Mouse (Mus musculus) E14TG2a.4 (cell line): ENCODE measurements around the gene Gnaz.

ENCODE experiments used
- CTCF ChIP-seq: conservative IDR thresholded peaks from 2 replicates; pipeline ENCODE4 v1.5.1; 2014; ENCODE audit warnings: low read length
- NANOG ChIP-seq: IDR thresholded peaks from 2 replicates; pipeline ENCODE4 v1.6.1; 2014; ENCODE audit warnings: borderline replicate concordance, low read length, mixed read lengths
- POU5F1 ChIP-seq: IDR thresholded peaks from 2 replicates; pipeline ENCODE4 v1.6.1; 2014; ENCODE audit warnings: low read length, borderline replicate concordance

- TF ChIP-seq CTCF (no peak), POU5F1 (no peak), NANOG (no peak)
These were observed 22.8 kb downstream of the Gnaz start for GRCm38 (mm10) chr10:74989814-74990213.
